Mouse (Mus musculus) liver, embryonic 14.5 days (tissue): ENCODE measurements around the gene Dph1. TPM values are rescaled to one million over a fixed set of nuclear protein-coding genes. Genes with fewer than 3 reads are reported as not detected.

Source experiments
- ATAC-seq: fragments of 200-750 bp; cut with Nextera tagmentation; 2 replicates; pipeline ENCODE4 v1.8.0; 2017; ENCODE audit warnings: moderate number of reproducible peaks, mild to moderate bottlenecking, moderate library complexity; ENCODE audit not compliant: insufficient read depth
- DNase-seq, 3 experiments: peaks; one replicate each; pipeline ENCODE4 v3.0.0-alpha.2; 2012 to 2013; ENCODE audit warnings: low read depth in 3 of 3, low spot score in 3 of 3
- H3K27ac ChIP-seq: fragments of 300-500 bp; sonication (generic); 2 replicates; pipeline ENCODE4 v1.5.1; 2014; ENCODE audit warnings: moderate library complexity, mild to moderate bottlenecking, control low read depth, inconsistent platforms
- H3K27me3 ChIP-seq: fragments of 300-500 bp; sonication (generic); 2 replicates; pipeline ENCODE4 v1.6.1; 2014; ENCODE audit warnings: mild to moderate bottlenecking, low read length, moderate library complexity; ENCODE audit not compliant: control insufficient read depth, insufficient read depth
- H3K36me3 ChIP-seq: fragments of 300-500 bp; sonication (generic); replicated peaks from 2 replicates; pipeline ENCODE4 v1.6.1; 2014; ENCODE audit warnings: low read depth; ENCODE audit not compliant: control insufficient read depth, insufficient read depth
- H3K4me1 ChIP-seq, 2 experiments: fragments of 200-500 bp in 1 of 2; fragments of 300-500 bp in 1 of 2; sonication (generic) in 1 of 2; replicated peaks; 2 replicates each; pipeline ENCODE4 v1.6.1; 2012 to 2014; ENCODE audit warnings: antibody characterized with exemption in 1 of 2, inconsistent platforms in 1 of 2, low read length in 1 of 2; ENCODE audit not compliant: control insufficient read depth in 2 of 2, insufficient read depth in 2 of 2
- H3K4me2 ChIP-seq: fragments of 300-500 bp; sonication (generic); 2 replicates; pipeline ENCODE4 v1.6.1; 2014; ENCODE audit warnings: low read depth, mild to moderate bottlenecking, control low read depth, moderate library complexity
- H3K4me3 ChIP-seq, 2 experiments: fragments of 200-500 bp in 1 of 2; fragments of 300-500 bp in 1 of 2; sonication (generic) in 1 of 2; 2 replicates each; pipeline ENCODE4 v1.5.1; 2012 to 2014; ENCODE audit warnings: low read depth in 2 of 2, low read length in 2 of 2, mild to moderate bottlenecking in 2 of 2, control low read depth in 1 of 2, inconsistent platforms in 1 of 2, moderate library complexity in 1 of 2; ENCODE audit not compliant: insufficient read depth in 1 of 2
- H3K9ac ChIP-seq: fragments of 300-500 bp; sonication (generic); replicated peaks from 2 replicates; pipeline ENCODE4 v1.6.1; 2014; ENCODE audit warnings: mild to moderate bottlenecking, control low read depth, moderate library complexity
- H3K9me3 ChIP-seq: fragments of 300-500 bp; sonication (generic); 2 replicates; pipeline ENCODE4 v1.6.1; 2016; ENCODE audit warnings: low read length, mixed read lengths; ENCODE audit not compliant: control insufficient read depth
- CTCF ChIP-seq: IDR thresholded peaks from 2 replicates; pipeline ENCODE4 v1.5.1; 2016; ENCODE audit warnings: antibody characterized with exemption, low read depth, control low read depth
- EP300 ChIP-seq: IDR thresholded peaks from 2 replicates; pipeline ENCODE4 v1.6.1; 2016; ENCODE audit warnings: antibody characterized with exemption, low read depth
- WGBS: fragments of 180-500 bp; shearing (Covaris S2); extraction: QIAGEN DNeasy Blood & Tissue Kit; methylation state at CpG from one replicate; pipeline ENCODE4 v1.1.7; 2014; ENCODE audit not compliant: insufficient replicate concordance; 5-methylcytosine and 5-hydroxymethylcytosine counted together
- polyA plus RNA-seq, 2 experiments: library from polyadenylated mRNA; depleted of rRNA in 1 of 2; stranded (reverse) in 1 of 2; unstranded in 1 of 2; fragments of >200 nt; fragmentation: Nextera tagmentation in 1 of 2; extraction: Ambion mirVana in 1 of 2; gene quantifications; 2 replicates each; pipeline versions ENCODE4 v1.2.1 to v1.2.3; 2012 to 2014

Gene Dph1
- polyA plus RNA-seq, 2 experiments = 9.8 TPM

GRCm38 (mm10) chr11:75150346-75150745 is 40.7 kb downstream of the Dph1 start:
- no peak overlapping the region for H3K27ac ChIP-seq
- WGBS = 74% methylated on average over 1 of the region's 1 CpGs
- DNase-seq (no peak), ATAC-seq (no peak)
- H3K4me2 ChIP-seq = no peak overlapping the region
- H3K36me3 ChIP-seq = no peaks in the 10 kb centered on the region
- no peaks in the 10 kb centered on the region for H3K27me3 ChIP-seq
- H3K4me1 ChIP-seq = peaks cover 0 to 16% of the 10 kb centered on the region in 2 experiments; a peak in 2 of 4 replicates
- no peak overlapping the region for H3K9ac ChIP-seq
- H3K9me3 ChIP-seq = no peaks in the 10 kb centered on the region
- no peak for TF ChIP-seq CTCF
- TF ChIP-seq EP300 = no peak
- H3K4me3 ChIP-seq = no peak overlapping the region

- TF ChIP-seq EP300 (no peak), CTCF (no peak)
- no peaks in the 10 kb centered on the region for H3K27me3 ChIP-seq
- DNase-seq (no peak), ATAC-seq (no peak)
- H3K4me3 ChIP-seq = no peak overlapping the region
- no peak overlapping the region for H3K9ac ChIP-seq
- H3K27ac ChIP-seq = no peak overlapping the region
- peaks cover 0 to 10% of the 10 kb centered on the region in 2 experiments; a peak in 2 of 4 replicates for H3K4me1 ChIP-seq
- WGBS = 76% methylated on average over 11 of the region's 11 CpGs
- no peaks in the 10 kb centered on the region for H3K9me3 ChIP-seq
- no peak overlapping the region for H3K4me2 ChIP-seq
- H3K36me3 ChIP-seq = no peaks in the 10 kb centered on the region
Measured at GRCm38 (mm10) chr11:75148332-75149035, 42.6 kb downstream of the Dph1 start.

- no peak overlapping the region for H3K4me2 ChIP-seq
- peaks cover 0 to 8% of the 10 kb centered on the region in 2 experiments; a peak in 2 of 4 replicates for H3K4me1 ChIP-seq
- DNase-seq (no peak), ATAC-seq (no peak)
- no peak overlapping the region for H3K9ac ChIP-seq
- no peak overlapping the region for H3K27ac ChIP-seq
- H3K27me3 ChIP-seq = no peaks in the 10 kb centered on the region
- WGBS = 35% methylated on average over 3 of the region's 3 CpGs
- peaks cover 3% of the 10 kb centered on the region; the same call in 1 of the 2 replicates for H3K36me3 ChIP-seq
- H3K9me3 ChIP-seq = no peaks in the 10 kb centered on the region
- no peak overlapping the region for H3K4me3 ChIP-seq
- TF ChIP-seq EP300 (no peak), CTCF (no peak)
Measured at GRCm38 (mm10) chr11:75147846-75148168, 43.2 kb downstream of the Dph1 start.

- H3K9me3 ChIP-seq = no peaks in the 10 kb centered on the region
- DNase-seq = no peak
- peaks cover 4% of the 10 kb centered on the region; the same call in 1 of the 2 replicates for H3K36me3 ChIP-seq
- no peak for ATAC-seq
- no peak overlapping the region for H3K9ac ChIP-seq
- H3K4me3 ChIP-seq = no peak overlapping the region
- H3K4me1 ChIP-seq = peaks cover 0 to 8% of the 10 kb centered on the region in 2 experiments; a peak in 2 of 4 replicates
- no peak overlapping the region for H3K27ac ChIP-seq
- WGBS = 53% methylated on average over 11 of the region's 11 CpGs
- TF ChIP-seq EP300 = no peak
- no peak for TF ChIP-seq CTCF
- H3K27me3 ChIP-seq = no peaks in the 10 kb centered on the region
- no peak overlapping the region for H3K4me2 ChIP-seq
Measured at GRCm38 (mm10) chr11:75147106-75147845, 43.8 kb downstream of the Dph1 start.

GRCm38 (mm10) chr11:75145841-75146240 is 45.2 kb downstream of the Dph1 start:
- Histone ChIP-seq H3K27me3 (no peaks in the 10 kb centered on the region), H3K9me3 (no peaks in the 10 kb centered on the region), H3K4me2 (no peak overlapping the region), H3K36me3 (peaks cover 4% of the 10 kb centered on the region; the same call in 1 of the 2 replicates), H3K4me1 (peaks cover 0 to 14% of the 10 kb centered on the region in 2 experiments; a peak in 2 of 4 replicates), H3K27ac (no peak overlapping the region), H3K9ac (no peak overlapping the region), H3K4me3 (no peak overlapping the region)
- no peak for DNase-seq
- no peak for TF ChIP-seq EP300
- TF ChIP-seq CTCF = no peak
- 80% methylated on average over 2 of the region's 2 CpGs for WGBS
- ATAC-seq = no peak
